Mouse (Mus musculus): ENCODE results near the gene Myo1a. TPM values are rescaled to one million over a fixed set of nuclear protein-coding genes. Genes with fewer than 3 reads are reported as not detected.
A peak's percentile ranks its signal among the peaks of the same experiment; 100 is the strongest.

Myo1a gene
- total RNA-seq, 2 experiments from 2014 or later, result 1.0 to 2.2 TPM

DNA sequence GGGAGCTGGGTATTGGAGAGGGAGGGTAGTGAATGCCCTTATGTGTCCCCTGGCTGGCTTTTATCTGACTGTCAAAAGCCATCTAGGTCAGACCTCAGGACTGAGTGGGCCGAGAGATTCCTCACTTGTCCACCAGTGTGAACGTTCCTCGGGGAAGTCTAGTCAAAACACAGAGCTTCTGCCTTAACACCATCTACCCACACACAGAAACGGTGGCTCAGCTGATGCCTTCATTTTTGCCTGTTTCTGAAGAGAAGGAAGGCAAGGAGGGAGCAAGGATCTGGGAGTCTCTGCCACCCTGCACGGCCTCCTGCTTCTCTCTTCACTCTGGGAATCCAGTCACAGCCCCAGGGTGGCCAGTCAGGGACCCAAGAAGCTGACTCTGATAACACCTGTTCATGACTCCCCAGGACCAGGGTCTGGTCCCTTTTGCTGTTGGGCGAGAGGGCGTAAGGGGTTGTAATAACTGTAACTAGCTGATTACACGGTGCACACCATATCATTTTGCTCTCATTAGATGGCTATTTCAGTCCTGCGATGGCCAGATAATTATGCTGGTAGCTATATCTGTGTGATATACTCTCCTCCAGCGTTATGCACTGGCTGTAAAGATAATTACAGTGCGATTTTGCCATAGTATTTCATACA, 25.4 kb downstream of the Myo1a start:
- DNase-seq, result no peak

- no peak for DNase-seq
Observed at GRCm38 (mm10) chr10:127730933-127731310, 26.0 kb downstream of the Myo1a start.

DNA sequence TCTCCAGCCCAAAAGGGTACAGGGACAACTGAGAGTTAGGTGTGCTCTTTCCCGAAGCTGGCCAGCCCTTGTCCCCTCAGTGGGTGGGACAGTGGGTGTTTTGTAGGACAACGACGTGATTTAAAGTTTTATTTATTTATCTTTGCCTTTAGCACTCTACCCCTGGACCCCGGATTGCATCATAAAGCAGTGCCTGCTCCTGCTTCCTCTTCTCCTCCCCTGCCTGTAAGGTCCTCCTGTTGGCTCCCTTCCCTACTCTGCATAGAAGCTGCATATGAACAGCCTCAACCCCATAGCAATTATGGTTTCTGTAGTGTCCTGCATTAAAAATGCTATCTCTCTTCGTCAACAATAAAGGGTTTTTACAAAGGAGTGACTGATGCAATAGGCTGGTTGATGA, 26.4 kb downstream of the Myo1a start:
- DNase-seq, result no peak

GRCm38 (mm10) chr10:127734434-127734833, 29.5 kb downstream of the Myo1a start:
- peak; percentile 49 for DNase-seq

- no peak for DNase-seq
Observed at GRCm38 (mm10) chr10:127736266-127736665, 31.3 kb downstream of the Myo1a start.

DNA sequence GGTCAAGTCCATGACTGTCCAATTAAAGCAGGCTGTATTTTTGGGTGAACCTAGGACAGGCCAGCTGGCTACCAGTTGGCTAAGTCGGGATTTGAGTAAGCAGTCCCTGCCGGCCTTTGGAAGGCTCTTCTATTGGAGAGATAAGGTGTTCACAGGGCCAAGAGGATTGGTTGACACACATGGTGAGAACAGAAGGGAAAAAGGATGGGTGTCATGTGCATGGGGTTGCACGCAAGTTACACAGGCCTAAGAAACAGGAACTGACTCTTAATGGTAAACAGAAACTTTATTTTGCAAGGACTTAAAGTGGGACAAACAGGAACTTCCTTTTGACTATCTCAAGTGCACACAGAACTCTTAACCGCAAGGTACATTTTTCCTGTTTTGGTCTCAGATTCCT, 31.9 kb downstream of the Myo1a start:
- no peak for DNase-seq

- no peak for DNase-seq
Observed at GRCm38 (mm10) chr10:127737552-127737951, 32.6 kb downstream of the Myo1a start.

DNA sequence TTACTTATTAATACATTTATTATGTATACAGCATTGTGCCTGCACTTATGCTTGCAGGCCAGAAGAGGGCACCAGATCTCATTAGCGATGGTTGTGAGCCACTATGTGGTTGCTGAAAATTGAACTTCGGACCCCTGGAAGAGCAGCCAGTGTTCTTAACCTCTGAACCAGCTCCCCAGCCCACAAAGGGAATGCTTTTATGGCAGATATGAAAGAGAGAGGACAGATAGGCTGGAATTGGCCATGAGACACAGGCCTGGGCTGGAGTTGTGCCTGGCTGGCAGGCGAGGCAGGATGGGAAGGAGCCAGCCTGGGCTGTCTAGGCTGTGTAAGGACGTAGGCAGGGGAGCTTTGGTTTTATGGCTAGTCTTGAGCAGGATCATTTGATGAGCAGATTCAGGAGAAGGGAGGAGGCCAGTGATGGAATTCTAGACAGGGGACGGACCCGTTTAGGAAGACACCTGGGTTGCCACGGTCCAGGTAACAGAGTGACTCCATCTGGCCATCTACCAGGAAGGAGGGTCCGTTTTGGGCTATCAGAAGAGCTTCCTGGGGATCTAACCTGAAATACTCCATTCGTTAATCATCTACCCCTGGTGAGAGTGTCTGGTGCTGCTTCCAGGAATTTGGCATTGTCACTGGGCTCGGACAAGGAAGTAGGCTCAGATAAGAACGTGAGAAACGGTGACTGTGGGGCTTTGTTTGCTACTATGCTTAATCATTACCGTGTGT, 33.3 kb downstream of the Myo1a start:
- DNase-seq, result peak; percentile 60

GRCm38 (mm10) chr10:127739083-127739660, 34.2 kb downstream of the Myo1a start, which contains the start of gene Zbtb39:
TSS of gene Zbtb39 (plus strand) at chr10:127739538.
- peak; percentile 92 for DNase-seq

DNA sequence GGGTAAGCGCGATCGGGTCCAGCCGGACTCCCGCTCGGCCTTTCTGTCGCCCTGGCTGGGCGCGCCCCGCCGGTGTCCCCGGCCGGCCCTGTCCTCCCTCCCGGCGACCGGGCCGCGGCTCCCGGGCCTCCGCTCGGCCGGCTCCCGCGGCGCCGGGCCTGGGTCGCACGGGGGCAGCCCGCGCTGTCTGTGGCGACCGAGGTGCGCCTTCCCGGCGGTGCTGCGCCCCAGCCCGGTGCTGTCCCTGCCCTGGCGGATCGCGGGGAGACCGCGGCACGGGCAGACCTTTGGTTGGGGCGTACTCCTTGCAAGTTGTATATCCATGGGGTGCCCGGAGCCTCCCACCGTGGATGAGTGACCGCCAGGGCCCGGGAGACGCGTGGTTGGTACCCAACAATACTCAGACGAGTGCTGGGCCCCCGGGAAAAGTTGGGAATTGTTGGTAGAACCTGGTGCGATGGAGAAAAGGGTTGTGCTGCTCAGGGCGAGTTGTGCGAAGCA, 34.7 kb downstream of the Myo1a start:
- DNase-seq, result no peak

- DNase-seq, result peak; percentile 80
Observed at GRCm38 (mm10) chr10:127744661-127745060, 39.7 kb downstream of the Myo1a start.

GRCm38 (mm10) chr10:127745886-127746285, 40.9 kb downstream of the Myo1a start:
- DNase-seq, result no peak

DNA sequence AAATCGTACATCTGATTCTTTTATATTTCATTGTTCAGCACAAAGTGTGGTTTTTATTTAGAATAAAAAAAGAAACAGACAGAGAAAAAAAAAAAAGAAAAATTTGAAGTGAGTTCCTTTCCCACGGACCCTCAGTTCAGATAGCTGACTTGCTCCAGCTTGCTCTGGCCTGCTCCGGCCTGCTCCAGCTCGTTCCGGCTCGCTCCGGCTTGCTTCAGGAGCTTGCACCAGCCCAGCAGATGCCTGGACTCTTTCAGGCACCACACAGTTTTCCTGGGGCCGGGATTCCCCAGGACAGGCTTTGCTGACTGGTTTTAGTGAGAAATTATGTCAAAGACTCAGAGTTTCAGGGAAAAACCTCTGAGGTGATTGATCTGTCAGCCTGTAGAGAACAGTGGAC, 42.3 kb downstream of the Myo1a start:
- DNase-seq, result no peak

DNA sequence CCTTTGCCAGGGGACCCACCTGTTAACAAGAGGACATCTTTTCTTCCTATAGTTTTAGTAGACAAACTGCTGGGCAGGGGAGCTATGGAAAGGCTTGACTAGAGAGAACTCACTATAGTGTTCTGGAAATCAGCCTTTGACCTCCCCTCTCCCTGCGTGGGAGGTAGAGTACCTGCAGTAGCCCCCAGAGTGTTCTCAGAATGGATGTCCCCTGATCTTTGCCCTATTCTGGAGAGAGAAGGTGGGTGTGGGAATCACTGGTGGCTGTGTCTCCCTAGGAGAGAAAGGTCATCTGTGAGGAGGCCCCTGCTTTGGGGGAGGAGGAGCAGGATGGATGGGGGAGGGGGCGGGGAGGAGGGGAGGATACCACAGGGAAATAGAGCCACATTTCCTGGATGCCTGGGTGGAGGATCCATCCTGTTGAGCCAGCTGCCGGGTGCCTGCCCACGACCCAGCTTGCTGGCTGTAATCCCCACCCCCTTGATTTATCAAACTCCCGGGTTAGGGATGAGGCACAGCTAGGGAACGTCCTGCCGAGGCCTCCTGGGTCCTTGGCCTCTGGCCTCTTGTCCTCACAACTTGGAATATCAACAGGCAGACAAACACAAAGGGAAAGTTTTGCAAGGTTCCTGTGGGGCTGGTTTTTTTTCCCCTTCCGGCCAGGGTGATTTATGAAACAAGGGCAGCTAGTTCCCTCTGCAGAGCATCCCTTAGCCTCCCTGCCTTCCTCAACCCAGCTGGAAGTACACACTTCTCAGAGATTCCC, 44.1 kb downstream of the Myo1a start:
- peak; percentile 73 for DNase-seq

GRCm38 (mm10) chr10:127750136-127750777, 45.3 kb downstream of the Myo1a start:
- no peak for DNase-seq

DNA sequence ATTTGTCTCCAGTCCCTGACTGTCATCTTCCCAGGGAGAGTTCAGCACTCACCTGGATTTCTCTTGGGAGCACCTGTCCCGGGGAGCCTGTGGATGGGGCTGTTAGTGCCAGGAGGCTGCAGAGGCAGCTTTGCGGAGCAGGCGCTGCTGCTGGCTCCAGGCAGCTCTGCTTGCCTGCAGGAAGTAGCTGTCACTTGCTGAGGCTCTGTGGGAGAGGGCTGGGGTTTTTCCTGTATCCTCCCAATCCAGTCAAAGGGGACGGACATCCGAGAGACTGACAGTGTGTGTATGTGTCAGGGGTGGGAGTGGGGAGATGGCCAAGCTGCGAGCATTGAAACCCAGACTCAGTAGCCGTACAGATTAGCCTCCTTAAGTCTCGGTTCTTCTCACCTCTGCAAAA, 46.6 kb downstream of the Myo1a start, which contains the start of gene Gpr182:
Gene Gpr182 (minus strand): TSS at position 185 of the 400 bp plus-strand sequence.
- DNase-seq, result no peak

DNA sequence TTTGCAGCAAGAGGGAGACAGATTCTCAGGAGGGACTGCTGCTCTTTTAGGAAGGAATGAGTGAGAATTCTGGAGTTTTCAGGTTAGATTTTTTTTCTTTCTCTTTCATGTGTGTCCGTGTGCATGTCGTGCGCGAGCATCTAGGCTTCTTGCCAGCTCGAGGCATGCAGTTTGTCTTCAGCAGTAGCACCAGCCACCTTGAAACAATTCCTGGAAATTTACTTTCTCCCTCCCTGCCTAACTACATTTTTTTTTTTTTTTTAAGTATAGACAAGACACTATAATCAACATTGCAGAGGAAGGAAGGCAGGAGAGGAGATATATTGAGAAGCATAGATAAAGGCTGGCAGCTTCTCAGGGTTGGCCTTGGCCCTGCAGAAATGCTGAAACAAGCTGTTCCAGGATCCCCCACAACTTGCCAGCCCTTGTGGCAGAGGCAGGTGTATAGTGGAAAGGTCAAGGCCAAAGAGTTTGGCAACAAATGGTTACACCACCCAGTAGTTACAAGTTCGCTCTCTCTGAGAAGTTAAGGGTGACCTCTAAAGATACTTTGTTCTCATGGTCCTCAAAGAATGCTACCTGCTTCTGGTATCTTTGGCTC, 49.7 kb downstream of the Myo1a start:
- peak; percentile 72 for DNase-seq

- DNase-seq, result no peak
Observed at GRCm38 (mm10) chr10:127755246-127755645, 50.3 kb downstream of the Myo1a start.

DNA sequence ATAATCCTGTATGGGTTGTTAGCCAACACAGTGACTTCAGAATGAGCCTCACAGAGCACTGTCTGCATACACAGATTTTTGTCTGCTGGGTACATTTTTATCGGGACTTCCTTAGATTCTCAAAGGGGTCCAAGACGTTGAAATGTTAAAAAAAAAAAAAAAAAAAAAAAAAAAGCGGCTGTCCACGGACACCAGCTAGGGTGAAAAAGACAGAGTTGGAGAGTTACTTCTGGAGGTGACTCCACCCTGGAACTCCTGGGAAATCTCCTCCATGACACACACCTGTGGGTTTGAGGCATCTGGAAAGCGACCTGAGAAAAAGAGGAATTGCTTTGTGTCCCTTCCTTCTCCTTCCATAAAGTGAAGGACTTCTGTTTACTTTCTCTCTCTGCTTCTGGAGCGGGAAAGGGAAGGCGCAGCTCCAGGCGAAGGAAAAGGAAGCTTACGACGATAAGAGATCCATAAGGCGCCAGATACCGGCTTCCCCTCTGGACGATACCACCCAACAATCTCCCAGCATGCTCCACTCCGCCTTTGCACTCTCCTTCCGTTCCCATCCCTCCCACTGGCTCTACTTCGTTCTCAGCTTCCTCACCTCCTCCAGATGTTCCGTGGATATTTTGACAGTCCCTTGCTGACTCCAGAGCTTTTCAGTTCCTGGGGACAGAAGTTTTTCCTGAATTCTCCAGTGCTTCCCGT, 50.9 kb downstream of the Myo1a start:
- no peak for DNase-seq

DNA sequence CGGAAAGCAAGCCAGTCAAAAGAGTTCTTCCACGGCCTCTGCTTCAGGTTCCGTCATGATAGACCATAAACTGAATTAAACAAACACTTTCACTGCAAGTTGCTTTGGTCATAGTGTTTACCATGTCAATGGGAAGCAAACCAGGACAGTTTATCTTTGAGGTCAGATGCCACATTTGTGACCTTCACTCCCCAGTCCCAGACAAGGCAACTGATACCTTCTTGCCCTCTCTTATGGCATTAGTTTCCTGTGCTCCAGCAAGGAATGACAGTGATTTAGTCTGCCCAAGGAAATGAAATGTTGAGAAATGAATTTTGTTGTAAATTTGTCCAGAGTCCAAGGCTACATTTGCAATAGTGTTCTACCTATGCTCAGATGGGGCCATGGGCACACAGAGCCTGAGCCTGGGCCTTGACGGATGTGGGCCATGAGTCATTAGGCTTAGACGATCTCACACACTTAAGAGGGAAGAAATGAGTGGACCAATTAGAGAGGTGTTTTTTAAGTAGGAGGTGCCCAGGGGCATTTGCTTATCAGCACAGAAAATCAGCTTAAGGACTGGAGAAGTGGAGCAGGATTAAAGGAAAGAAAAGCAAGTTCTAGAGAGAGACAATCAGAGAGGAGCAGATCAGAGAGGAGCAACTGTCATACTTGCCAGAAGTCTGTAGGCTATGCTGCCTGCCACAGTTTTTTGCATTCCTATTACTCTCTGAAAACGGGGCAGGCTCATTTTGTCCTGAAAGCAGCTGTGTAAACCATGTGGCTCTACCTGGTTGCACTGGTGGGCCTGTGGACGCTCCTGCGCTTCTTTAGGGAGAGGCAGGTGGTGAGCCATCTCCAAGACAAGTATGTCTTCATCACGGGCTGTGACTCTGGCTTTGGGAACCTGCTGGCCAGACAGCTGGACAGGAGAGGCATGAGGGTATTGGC, 54.5 kb downstream of the Myo1a start, which contains the start of the genes Rdh1 and Rdh16f1:
Gene Rdh1 (plus strand): TSS at position 541 of the 930 bp plus-strand sequence.
Gene Rdh16f1 (plus strand): TSS at position 607 of the 930 bp plus-strand sequence.
- DNase-seq, result no peak

All from adrenal gland, postnatal 10 days (tissue).